Mouse (Mus musculus): ENCODE measurements around the gene Gab1.

Gab1 gene

DNA sequence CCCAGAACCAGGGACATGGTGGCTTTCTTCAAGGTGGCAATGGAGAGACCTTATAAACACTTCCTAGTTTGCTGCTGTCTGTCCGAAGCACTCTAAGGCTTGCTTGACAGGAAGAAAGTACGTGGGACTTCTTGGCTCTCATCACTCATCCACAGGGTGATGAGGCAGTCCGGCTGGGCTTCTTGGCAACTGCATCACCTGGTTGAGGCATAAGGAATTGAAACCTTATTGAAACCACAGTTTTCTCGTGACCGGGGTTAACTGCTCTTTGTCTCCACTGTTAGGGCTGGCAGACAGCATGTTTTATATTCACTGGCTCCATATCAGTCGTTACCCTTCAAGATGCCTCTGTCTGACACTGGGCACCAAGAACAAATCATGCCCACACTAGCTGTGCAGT lies 40.2 kb downstream of the Gab1 start:
- no peak for DNase-seq

DNA sequence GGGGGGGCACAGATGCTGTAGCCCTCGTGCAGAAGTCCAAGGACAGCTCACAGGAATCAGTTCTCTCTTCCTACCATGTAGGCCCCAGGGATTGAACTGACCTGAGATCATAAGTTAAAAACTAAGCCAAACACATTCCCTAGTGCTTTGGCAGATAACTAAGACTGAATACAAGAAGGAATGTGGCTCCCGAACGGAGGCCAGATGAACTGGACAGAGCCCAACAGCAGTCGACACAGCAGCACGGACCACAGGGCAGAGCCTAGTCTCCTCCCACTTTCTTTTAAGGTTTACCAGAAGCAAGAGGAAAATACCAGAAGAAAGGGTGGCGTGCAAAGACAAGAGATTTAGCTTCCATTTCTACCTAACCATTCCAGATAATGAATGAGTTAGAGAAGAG lies 42.1 kb downstream of the Gab1 start:
- no peak for DNase-seq

DNA sequence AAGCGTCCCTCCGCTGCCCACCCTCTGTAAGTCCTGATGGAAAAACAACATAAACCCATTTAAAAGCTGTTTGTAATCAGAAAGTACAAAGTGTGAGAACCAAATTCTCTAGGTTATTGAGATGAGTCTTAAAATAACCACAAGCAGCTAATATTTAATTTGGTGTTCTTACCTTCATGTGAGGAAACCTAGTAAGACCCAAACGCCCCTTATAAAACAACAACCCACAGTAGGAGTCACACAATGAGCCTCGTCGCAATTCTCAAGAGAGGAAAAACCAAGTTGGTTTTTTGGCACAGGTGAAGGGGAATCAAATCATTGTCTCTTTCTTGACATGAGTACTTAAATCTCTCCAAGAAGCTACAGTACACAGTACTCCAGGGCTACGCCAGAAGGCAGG lies 44.9 kb downstream of the Gab1 start:
- DNase-seq = no peak

DNA sequence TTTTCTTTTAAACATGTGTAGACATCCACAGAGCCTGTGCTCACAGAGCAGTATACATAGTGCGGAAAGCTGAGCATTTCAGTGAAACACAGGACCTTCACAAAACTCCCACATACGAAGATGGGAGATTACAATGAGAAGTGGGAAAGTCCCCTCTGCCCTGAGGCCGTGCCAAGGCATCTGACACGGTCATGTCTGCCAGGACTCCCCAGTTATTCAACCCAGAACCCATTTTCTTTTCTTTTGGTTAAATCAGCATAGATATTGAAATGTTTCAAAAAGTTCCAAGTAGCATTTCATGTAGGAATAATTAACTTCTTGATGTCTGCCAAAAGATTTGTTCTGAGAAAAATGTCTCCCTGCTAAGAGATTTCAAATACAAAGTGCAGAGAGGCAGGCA lies 45.9 kb downstream of the Gab1 start:
- no peak for DNase-seq

DNA sequence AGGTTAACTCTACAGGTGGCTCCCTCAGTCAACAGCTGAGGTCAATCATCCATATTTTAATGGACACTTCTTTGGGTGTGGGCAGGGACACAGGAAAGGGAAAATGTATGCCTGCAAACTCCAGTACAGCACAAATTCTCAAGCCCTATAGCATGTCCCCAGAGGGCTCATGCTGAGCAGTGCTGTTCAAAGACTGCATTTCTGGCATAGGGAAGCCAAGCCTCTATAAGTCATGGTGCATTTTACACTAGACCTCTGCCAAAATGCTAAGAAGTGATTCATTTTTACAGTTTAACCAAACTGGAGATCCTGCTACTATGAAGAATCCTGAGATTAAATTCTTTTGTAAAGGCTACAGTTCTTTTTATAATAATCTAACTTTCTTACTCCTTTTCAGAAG lies 47.8 kb downstream of the Gab1 start:
- DNase-seq = no peak

DNA sequence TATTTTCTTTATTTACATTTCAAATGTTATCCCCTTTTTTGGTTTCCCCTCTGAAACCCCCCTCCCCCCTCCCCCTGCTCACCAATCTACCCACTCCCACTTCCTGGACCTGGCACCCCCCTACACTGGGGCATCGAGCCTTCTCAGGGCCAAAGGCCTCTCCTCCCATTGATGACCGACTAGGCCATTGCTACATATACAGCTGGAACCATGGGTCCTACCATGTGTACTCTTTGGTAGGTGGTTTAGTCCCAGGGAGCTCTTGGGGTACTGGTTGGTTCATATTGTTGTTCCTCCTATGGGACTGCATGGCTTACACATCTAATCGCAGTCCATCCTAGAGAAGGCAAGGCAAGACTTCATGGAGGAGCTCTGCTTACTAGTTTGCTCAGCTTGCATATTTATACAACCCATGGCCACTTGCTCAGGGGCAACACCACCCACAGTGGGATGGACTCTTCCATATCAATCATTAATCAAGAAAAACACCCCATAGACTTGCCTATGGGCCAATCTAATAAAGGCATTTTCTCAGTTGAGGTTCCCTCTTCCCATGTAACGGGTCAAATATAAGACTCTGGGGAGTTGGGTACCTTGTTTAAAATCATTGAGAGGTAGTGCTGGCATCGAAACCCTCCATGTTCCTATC lies 48.3 kb downstream of the Gab1 start:
- no peak for DNase-seq

DNA sequence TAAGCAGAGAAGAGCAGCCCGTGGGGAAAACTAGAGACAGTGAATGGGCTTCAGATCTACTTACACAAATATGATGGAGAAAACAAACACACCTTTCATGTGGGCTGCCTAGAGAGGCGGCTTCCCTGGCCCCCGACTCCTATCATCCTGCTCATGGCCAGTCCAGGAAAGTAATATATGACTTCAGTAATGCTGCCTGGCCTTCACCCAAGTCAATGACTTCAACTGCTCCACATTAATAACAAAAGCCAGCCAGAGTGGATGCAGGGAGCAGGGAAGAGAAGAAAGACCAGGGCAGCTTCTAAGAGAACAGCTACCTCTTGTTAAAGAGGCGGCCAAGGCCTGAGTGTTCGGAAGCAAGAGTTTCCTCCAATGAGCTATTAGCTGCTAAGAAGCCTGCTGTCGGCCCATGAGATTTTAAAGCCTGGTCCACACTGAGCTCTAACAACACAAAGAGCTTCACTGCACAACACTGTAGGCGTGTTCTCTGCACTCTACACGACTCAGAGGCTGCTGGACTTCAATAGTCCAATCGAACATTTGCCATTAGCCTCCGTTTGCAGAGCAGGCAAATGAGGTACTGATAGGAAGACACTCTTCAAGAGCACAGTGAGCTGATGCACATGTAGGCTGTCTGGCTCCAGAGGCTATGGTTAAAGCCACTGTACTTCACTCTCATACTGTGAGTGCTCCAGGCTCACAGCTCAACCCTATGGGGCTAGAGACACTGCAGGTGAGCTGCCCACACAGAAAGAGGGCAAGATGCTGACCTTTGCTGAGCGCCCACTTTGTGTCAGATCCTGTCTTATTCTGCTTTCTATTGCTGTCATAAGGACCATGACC lies 49.4 kb downstream of the Gab1 start:
- peak; percentile 12 for DNase-seq

DNA sequence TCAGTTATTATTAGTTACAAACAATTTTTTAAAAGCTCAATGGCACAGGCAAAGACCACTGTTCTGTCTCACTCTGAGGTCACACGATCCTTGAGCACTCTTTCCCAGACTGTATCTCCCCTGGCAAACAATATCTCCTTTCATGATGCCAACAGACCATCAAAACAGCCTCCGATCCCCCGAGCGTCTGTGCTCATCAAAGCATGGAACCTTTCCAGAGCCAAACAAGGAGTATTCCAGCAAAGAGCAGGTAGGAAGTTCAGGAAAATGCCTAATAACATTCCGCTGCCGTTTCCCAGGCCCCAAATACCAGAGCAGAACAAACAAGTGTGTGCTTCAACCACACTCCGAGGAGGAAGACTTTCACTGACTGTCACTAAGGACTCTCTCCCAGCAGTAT lies 50.2 kb downstream of the Gab1 start:
- no peak for DNase-seq

DNA sequence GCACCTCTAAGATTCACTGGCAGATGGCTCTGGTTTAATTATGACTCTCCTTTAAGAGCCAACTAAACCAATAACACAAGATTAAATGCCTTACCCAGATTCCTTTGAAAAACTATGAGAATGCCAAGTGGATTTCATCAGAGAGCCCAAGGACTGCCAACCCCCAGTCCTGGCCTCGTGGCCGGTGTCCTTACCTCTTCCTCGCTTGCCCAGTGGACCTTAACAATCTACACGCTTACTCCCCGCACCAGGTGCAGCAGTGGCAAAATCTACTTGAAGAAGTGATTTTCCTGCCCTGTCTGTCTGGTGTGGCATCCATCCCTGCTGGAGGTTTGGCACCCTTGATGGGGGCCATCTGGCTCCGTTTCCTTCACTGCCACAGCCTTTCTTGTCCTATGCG lies 53.3 kb downstream of the Gab1 start:
- no peak for DNase-seq

DNA sequence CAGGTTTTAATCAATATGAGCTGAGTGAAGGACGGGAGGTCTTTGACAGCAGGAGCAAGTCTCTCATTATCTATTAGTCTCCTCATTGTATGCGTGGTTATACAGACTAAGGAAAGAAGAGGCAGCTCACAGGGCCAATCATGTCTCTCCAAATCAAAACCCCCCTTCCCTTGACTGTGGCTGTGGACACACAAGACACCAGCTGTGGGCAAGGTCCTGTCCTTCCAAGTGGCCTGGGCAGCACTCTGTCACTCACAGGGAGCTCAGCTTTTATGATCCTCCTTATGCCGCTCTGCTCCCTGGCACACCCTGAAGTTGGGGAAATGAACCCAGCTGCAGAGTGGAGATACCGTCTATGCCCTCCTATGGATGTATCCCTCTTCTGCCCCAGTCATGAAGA lies 55.2 kb downstream of the Gab1 start:
- no peak for DNase-seq

DNA sequence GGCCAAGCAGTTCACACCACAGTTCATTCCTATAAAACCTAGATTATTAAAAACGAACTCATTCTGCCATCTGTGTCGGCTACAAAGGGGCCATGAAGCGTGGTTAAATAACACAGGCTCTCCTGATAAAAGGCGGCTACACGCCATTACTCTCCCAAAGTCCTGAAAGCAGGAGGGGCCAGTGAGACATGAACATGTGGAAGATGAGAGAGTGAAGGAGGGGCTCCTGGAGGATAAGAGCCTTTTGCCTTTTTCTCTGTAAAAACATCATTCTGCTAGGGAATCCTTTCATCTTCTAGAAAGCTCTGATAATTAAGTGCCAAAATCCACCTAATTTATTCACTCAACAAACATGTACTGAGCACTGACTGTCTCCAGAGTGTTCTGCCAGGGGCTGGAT lies 55.9 kb downstream of the Gab1 start:
- DNase-seq = no peak

DNA sequence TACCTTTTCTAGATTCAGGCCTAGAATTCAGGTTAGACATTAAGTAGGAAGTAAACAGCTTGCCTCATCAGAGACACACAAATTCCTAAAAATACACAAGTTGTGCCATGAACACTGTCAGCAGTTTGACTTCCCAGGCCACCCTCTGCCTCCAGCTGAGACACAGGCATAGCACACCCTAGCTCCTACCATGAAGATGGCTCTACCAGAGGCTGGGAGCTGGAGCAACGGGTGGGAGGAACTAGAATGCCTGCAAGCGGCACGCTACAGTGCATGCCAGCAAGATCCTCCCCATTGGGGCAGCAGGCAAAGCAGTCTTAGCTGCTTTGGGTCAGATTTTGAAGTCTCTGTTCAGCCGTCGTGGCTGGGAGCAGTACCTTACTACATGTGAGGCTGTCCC lies 57.1 kb downstream of the Gab1 start:
- DNase-seq = no peak

DNA sequence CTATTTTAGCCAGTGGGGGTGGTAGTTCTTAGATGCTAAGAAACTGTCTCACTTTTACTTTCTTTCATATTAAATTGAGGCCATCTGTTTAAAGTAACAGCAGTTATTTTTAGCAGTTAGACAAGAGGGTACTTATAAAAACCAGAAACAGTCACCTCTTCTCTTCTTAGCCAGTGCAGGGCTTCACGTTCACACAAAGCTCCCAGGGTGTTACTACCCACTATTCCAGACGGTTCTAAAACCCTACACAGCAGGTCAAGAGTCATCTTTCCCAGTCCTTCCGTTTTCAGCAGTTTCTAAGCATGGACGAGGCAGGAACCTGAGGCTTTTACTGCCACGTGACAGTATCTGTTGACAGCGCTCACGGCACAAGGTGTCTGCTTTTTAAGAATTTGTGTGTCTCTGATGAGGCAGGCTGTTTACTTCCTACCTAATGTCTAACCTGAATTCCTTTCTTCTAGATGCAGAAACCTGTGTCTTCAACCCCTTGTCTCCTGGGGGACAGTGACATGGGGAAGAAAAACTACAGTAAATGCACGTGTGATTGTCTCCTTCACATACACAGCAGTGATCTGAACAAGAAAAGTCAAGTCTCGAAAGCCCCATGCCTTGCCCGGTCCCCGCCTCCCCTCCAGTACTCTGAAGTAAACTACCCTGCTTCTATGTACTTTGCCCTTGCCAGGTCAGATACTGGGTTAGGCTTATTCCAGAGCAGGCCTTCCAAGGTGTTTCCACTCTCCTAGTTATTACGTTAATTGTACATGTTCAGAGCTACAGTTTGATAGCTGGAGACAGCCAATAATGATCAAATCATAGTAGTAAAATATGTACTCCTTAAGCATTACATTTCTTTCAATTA lies 58.7 kb downstream of the Gab1 start:
- DNase-seq = no peak

DNA sequence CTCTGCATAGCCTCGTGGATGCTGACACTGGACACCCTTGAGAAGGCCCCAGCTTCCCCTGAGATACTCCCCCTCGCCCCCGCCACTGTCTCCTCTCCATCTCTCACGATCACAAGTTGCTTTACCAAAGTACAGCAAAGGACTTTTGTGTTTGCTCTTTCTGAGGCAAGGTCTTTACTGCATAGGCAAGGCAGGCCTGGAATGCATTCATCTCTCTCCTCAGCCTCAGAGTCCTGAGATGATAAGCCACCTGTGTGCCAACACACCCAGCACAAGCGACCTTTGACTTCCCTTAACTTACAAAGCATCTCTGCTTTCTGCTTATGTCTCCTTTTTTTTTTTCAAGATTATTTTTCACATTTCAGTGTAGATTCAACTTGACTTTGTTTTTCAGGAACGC lies 61.3 kb downstream of the Gab1 start:
- DNase-seq = no peak

DNA sequence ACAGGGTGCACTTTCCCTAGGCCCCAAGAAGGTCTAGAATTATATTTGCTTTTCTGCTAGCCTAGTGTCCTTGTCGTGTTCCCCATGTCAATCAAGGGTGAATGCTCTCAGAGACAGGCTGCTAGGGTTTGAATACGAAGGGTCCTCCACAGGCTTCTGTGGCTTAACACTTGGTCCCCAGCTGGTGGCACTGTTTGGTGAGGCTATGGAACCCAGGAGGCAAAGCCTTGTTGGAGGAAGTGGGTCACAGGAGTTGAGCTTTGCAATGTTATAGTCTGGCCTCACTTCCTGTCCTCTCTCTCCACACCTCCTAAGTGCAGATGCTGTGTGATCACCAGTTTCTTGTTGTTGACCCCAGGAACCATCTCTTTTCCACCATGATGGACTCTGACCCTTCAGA lies 63.3 kb downstream of the Gab1 start:
- no peak for DNase-seq

DNA sequence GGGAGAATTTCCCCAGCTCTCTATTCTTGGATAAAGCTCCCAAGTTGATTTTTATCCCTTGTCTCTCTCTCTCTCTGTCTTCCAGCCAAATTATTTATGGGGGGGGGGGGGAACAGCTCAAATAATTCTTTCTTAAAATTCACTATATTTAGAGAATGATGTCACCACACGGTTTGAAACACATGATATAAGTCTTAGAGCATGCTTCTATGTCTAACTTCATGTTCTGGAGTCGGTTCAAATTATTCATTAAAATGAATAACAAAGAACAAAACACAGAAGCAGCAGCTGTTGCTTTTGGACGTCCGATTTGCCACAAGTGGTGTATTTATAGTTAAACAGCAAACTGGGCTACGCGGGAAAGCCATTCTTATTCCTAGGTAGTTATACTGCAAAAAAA lies 65.1 kb downstream of the Gab1 start:
- DNase-seq = no peak

DNA sequence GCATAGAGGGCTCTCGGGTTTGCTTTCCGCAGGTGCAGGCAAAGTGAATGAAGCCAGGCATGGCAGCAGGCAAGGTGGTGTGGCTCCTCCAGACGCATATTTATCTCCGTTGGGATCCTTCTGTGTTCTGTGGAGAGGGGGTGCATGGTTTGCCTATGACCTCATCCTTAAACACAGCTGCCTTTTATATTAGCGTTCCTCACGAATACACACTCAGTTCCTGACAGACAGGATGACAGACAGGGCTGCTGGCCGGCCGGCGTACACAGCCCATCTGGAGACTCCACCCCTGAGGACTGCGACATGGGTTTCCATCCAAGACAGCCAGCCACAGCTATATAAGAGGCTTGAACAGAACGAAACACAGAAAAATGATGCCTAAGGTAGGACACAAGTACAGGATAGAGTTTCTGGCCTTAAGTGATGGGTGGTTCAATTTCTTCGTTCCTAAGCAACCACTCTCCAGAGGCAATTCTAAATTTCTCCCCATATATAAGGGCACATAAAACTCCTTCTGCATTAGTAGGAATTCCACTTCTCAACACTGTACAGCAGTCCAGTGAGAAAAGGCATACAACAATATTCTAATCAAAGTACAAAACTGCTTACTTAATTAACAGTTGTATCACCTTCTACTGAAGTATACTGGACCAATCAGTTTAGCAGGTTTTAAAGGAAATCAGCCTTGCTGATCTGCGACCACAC lies 66.1 kb downstream of the Gab1 start:
- DNase-seq = no peak

DNA sequence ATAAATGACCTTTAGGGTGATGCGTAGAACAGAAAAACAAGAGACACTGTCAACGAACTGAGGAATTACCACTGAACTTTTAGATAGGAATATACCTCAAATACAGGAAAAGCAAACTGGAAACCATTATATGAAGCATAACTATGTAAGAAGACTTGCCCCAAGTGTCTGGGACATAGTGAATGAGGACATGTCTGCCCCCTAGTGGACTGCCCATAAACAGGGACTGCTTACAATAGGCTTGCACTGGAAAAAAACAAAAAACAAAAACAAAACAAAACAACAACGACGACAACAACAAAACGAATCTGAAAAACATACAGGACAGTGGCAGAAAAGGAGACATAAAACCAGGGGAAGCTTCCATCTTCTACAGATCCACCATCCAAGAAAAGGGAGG lies 66.9 kb downstream of the Gab1 start:
- DNase-seq = peak; percentile 45

DNA sequence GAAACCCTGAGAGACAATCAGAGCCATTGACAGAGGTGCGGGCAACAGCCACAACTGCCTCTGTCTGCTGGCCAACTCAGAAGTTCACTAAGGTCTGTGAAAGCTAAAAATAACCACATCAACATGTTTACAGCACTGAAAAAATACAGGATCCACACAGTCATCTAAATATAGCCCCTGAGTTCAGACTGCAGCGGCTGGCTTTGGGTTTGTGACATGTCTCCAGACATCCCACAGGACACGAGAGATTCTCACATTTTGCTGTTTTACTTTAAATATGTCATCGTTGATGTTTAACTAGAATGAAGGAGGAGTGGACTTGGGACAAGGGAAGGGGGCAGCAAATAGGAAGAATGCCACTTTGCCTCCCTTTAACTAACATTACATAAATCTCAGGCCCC lies 68.7 kb downstream of the Gab1 start:
- no peak for DNase-seq

DNA sequence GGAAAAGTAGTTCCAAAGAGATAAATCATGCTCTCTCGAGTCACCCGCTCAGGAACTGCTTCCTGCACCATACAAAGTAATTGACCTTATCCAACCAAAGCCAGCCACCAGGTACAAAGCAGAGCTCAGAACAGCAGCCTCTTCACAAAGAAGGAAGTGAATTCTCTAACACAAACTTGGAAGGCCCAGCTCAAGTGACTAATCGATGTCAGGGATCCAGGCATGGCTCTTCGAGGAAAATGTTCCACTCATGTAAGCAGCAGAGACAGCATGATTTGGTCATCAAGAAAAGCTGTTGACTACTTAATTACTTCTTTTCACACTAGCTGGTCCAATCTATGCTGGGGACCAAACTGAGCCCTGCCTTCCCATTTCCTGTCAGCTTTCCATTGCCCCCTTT lies 69.4 kb downstream of the Gab1 start:
- DNase-seq = no peak

DNA sequence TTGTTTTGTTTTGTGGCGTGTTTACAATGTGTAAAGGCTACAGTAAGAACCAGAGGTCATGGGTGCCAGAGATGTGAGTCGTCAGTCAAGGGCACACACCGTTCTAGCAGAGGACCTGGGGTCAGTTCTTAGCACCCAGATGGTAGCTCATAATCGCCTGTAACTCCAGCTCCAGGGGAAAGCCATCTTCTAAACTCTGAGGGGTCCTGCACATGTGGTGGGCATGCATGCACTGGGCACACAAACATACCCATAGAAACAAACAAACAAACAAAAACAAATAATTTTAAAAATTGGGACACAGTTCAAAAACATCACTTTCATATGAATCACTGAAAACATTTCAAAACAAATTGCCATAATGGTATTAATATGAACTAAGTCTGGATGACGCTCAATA lies 69.9 kb downstream of the Gab1 start:
- no peak for DNase-seq

DNA sequence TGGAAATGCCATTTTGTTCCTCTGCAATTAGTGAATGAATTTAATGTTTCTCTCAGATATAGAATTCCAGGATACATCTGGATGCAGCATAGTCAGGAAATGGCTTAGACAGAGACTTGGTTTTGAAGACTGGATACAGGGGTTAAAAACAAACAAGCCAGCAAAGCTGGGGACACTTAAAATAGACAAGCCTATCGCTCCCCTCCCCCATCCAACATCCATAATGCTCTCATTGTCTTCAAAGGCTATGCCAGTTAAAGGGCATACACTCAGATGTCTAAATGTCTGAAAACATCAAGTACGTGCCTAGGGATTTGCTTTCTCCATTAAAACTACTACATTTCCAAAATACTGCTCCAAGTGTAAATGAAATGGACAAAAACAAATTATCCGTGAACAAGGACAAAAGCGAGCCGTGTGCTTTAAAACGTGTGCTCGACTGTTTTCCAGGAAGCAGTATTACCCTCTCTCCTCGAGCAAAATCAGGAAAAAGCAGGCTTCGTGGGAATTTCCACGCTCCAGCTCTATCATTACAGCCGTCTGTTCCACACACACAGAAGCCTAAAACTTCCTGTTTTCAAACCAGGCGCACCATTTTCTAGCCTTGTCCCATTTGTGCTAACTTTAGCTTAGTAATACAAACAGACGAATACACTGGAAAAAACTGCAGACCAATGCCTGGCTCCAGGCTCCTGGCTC lies 72.4 kb downstream of the Gab1 start:
- DNase-seq = no peak

Measured in layer of hippocampus, adult 9-11 months (tissue).